Mouse (Mus musculus) midbrain, embryonic 10.5 days (tissue): ENCODE measurements at regions not wholly inside any gene's neighbourhood (a gene's known extent, or its start where the extent isn't known, plus 50 kb on each side); places are given as distances from the start of the nearest gene placed in this dataset.

Source experiments
- DNase-seq: peaks from one replicate; pipeline ENCODE4 v3.0.0-alpha.2; 2017; ENCODE audit warnings: low spot score
- H3K27ac ChIP-seq: fragments of 300-500 bp; sonication (generic); replicated peaks from 2 replicates; pipeline ENCODE4 v1.5.1; 2016; ENCODE audit warnings: mild to moderate bottlenecking
- H3K27me3 ChIP-seq: fragments of 300-500 bp; sonication (generic); 2 replicates; pipeline ENCODE4 v1.6.1; 2016; ENCODE audit warnings: low read depth, mild to moderate bottlenecking; ENCODE audit not compliant: poor library complexity, severe bottlenecking
- H3K36me3 ChIP-seq: fragments of 300-500 bp; sonication (generic); 2 replicates; pipeline ENCODE4 v1.6.1; 2016; ENCODE audit warnings: mild to moderate bottlenecking, moderate library complexity
- H3K4me1 ChIP-seq: fragments of 300-500 bp; sonication (generic); 2 replicates; pipeline ENCODE4 v1.6.1; 2016
- H3K4me3 ChIP-seq: fragments of 300-500 bp; sonication (generic); 2 replicates; pipeline ENCODE4 v1.5.1; 2016; ENCODE audit warnings: mild to moderate bottlenecking, moderate library complexity
- H3K9me3 ChIP-seq: fragments of 300-500 bp; sonication (generic); replicated peaks from 2 replicates; pipeline ENCODE4 v1.6.1; 2016; ENCODE audit warnings: mild to moderate bottlenecking
- WGBS: fragments of 180-500 bp; shearing (Covaris S2); methylation state at CpG from one replicate; pipeline ENCODE4 v1.1.7; 2016; 5-methylcytosine and 5-hydroxymethylcytosine counted together

DNA sequence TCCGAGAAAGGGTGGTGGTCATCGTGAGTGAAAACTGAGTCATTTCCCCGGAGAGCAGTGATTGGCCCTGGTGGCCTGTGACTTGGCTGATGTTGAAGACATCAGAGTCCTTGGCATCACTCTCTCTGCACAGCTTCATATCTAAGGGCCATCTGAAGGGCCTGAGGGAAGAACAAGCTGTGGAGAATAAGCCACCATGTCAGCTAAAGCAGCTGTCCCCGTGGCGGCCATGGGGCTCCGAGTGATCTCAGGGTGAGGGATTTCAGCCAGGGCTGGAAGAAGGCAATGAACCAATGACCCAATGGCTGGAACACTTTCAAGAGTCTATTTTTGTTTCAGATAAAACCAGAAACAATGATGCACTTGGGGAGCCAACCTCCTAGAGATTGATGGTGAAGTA, 62.2 kb downstream of the Ttc32 start:
- H3K27ac ChIP-seq = no peak overlapping the region
- H3K36me3 ChIP-seq = no peaks in the 10 kb centered on the region
- H3K4me1 ChIP-seq = no peaks in the 10 kb centered on the region
- H3K27me3 ChIP-seq = no peaks in the 10 kb centered on the region
- DNase-seq = no peak
- no peaks in the 10 kb centered on the region for H3K9me3 ChIP-seq
- no peak overlapping the region for H3K4me3 ChIP-seq
- WGBS = 94% methylated on average over 6 of the region's 6 CpGs

GRCm38 (mm10) chr12:9095061-9095460, 65.3 kb downstream of the Ttc32 start:
- Histone ChIP-seq H3K36me3 (no peaks in the 10 kb centered on the region), H3K27me3 (no peaks in the 10 kb centered on the region), H3K9me3 (no peaks in the 10 kb centered on the region), H3K4me3 (no peak overlapping the region), H3K4me1 (no peaks in the 10 kb centered on the region), H3K27ac (no peak overlapping the region)
- no peak for DNase-seq

GRCm38 (mm10) chr12:9106416-9106815, 76.6 kb downstream of the Ttc32 start:
- H3K4me1 ChIP-seq = no peaks in the 10 kb centered on the region
- H3K27me3 ChIP-seq = no peaks in the 10 kb centered on the region
- no peak overlapping the region for H3K4me3 ChIP-seq
- H3K9me3 ChIP-seq = no peaks in the 10 kb centered on the region
- H3K27ac ChIP-seq = no peak overlapping the region
- 78% methylated on average over 3 of the region's 3 CpGs for WGBS
- no peak for DNase-seq
- H3K36me3 ChIP-seq = no peaks in the 10 kb centered on the region

GRCm38 (mm10) chr12:9109806-9110205, 80.0 kb downstream of the Ttc32 start:
- no peaks in the 10 kb centered on the region for H3K36me3 ChIP-seq
- H3K9me3 ChIP-seq = no peaks in the 10 kb centered on the region
- 89% methylated on average over 7 of the region's 7 CpGs for WGBS
- H3K27me3 ChIP-seq = no peaks in the 10 kb centered on the region
- H3K4me3 ChIP-seq = no peak overlapping the region
- H3K27ac ChIP-seq = no peak overlapping the region
- no peaks in the 10 kb centered on the region for H3K4me1 ChIP-seq
- no peak for DNase-seq

- no peaks in the 10 kb centered on the region for H3K27me3 ChIP-seq
- H3K36me3 ChIP-seq = no peaks in the 10 kb centered on the region
- H3K4me3 ChIP-seq = no peak overlapping the region
- 84% methylated on average over 3 of the region's 3 CpGs for WGBS
- no peaks in the 10 kb centered on the region for H3K4me1 ChIP-seq
- H3K9me3 ChIP-seq = no peaks in the 10 kb centered on the region
- no peak overlapping the region for H3K27ac ChIP-seq
- DNase-seq = no peak
Measured at GRCm38 (mm10) chr12:9112161-9112674, 82.4 kb downstream of the Ttc32 start.

DNA sequence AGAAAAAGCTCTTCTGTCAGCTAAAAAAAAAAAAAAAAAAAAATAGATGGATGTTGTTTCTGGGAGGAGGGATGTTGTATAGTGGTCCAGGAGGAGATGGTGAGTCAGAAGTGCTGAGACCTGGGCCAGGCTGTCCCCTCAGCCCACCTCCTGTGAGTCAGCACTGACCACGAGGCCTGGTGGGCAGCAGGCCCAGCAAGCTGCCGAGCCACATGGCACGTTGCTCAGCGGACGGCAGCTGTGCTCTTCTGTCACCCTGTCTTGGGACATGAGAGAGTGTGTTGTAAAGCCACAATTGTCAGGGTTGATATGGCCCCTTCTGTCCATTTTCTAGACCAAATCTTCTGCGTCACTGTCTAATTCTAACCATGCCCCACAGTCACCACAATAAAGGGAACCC, 83.9 kb downstream of the Ttc32 start:
- no peak for DNase-seq
- Histone ChIP-seq H3K27ac (no peak overlapping the region), H3K4me3 (no peak overlapping the region), H3K4me1 (no peaks in the 10 kb centered on the region), H3K36me3 (no peaks in the 10 kb centered on the region), H3K9me3 (no peaks in the 10 kb centered on the region), H3K27me3 (no peaks in the 10 kb centered on the region)
- WGBS = 82% methylated on average over 6 of the region's 6 CpGs

- 87% methylated on average over 1 of the region's 1 CpGs for WGBS
- H3K4me3 ChIP-seq = no peak overlapping the region
- H3K27ac ChIP-seq = no peak overlapping the region
- no peaks in the 10 kb centered on the region for H3K27me3 ChIP-seq
- no peaks in the 10 kb centered on the region for H3K4me1 ChIP-seq
- DNase-seq = no peak
- no peaks in the 10 kb centered on the region for H3K9me3 ChIP-seq
- no peaks in the 10 kb centered on the region for H3K36me3 ChIP-seq
Measured at GRCm38 (mm10) chr12:9114061-9114460, 84.3 kb downstream of the Ttc32 start.

GRCm38 (mm10) chr12:9118576-9118975, 88.8 kb downstream of the Ttc32 start:
- H3K4me1 ChIP-seq = no peaks in the 10 kb centered on the region
- no peak overlapping the region for H3K27ac ChIP-seq
- no peak overlapping the region for H3K4me3 ChIP-seq
- H3K9me3 ChIP-seq = no peaks in the 10 kb centered on the region
- WGBS = 65% methylated on average over 2 of the region's 2 CpGs
- H3K27me3 ChIP-seq = no peaks in the 10 kb centered on the region
- no peaks in the 10 kb centered on the region for H3K36me3 ChIP-seq
- no peak for DNase-seq

DNA sequence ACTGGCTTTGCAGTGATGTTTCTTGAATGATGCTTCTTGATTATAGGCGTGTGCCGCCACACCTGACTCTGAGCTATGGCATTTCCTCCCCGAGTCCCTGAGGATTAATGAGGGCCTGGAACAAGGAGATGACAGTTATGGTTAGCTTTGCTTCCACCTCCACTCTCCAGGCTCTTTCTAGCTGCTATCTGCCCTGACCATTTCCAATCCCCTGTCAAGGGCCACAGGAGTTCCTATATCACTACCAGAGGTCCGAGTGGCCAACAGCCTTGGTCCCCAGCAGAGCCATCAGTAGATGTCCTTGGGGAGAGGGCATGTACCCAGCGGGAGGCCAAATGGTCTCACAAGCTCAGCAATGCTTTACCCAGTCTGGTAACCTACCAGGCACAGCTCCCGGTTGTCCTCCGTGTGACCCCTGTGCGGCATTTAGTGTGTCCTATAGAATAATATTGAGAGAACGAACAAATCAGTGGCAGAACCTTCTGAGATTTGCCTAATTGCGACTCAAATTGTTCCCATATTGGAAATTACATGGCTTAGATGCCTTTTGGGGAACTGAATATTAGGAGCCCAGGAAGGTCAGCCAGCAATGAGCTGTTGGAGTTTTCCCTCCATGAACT, 98.2 kb downstream of the Ttc32 start:
- Histone ChIP-seq H3K27ac (no peak overlapping the region), H3K36me3 (no peaks in the 10 kb centered on the region), H3K4me1 (peaks cover 7% of the 10 kb centered on the region), H3K4me3 (no peak overlapping the region), H3K27me3 (no peaks in the 10 kb centered on the region), H3K9me3 (no peaks in the 10 kb centered on the region)
- 86% methylated on average over 10 of the region's 10 CpGs for WGBS
- DNase-seq = no peak

GRCm38 (mm10) chr12:9128581-9129275, 98.9 kb downstream of the Ttc32 start:
- 71% methylated on average over 6 of the region's 6 CpGs for WGBS
- H3K27ac ChIP-seq = no peak overlapping the region
- peaks cover 7% of the 10 kb centered on the region for H3K4me1 ChIP-seq
- H3K36me3 ChIP-seq = no peaks in the 10 kb centered on the region
- H3K4me3 ChIP-seq = no peak overlapping the region
- H3K9me3 ChIP-seq = no peaks in the 10 kb centered on the region
- DNase-seq = no peak
- no peaks in the 10 kb centered on the region for H3K27me3 ChIP-seq

GRCm38 (mm10) chr12:9132621-9133020, 102.8 kb downstream of the Ttc32 start:
- Histone ChIP-seq H3K27me3 (no peaks in the 10 kb centered on the region), H3K4me1 (peaks cover 7% of the 10 kb centered on the region), H3K4me3 (no peak overlapping the region), H3K36me3 (no peaks in the 10 kb centered on the region), H3K9me3 (no peaks in the 10 kb centered on the region), H3K27ac (no peak overlapping the region)
- DNase-seq = no peak

GRCm38 (mm10) chr12:9133890-9134870, 104.4 kb downstream of the Ttc32 start:
- WGBS = 89% methylated on average over 7 of the region's 7 CpGs
- H3K27ac ChIP-seq = no peak overlapping the region
- no peak for DNase-seq

DNA sequence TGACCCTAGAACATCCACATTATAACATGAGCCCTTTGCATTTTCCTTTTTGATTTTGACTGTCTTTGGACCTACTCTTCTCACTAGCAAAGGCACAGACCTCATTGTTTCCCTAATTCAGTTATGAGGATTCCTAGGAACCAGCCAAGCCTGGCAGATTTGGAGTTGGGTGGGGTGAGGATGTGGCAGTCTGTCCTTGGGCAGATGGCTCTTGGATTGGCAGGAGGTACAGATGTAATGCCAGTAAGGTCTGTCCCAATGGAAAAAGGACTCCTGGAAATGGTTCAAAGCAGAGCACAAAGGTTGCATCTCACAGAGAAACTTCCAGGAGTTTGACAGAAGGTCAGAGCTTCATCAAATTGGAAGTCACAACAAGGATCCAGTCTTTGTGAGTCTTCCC, 121.2 kb downstream of the Ttc32 start:
- DNase-seq = no peak
- no peak overlapping the region for H3K4me3 ChIP-seq
- no peaks in the 10 kb centered on the region for H3K4me1 ChIP-seq
- no peaks in the 10 kb centered on the region for H3K27me3 ChIP-seq
- H3K9me3 ChIP-seq = no peaks in the 10 kb centered on the region
- H3K36me3 ChIP-seq = no peaks in the 10 kb centered on the region
- H3K27ac ChIP-seq = no peak overlapping the region

More at GRCm38 (mm10) chr12:9133890-9134870, 104.4 kb downstream of the Ttc32 start:
- H3K36me3 ChIP-seq = no peaks in the 10 kb centered on the region
- H3K4me3 ChIP-seq = no peak overlapping the region
- H3K9me3 ChIP-seq = no peaks in the 10 kb centered on the region
- H3K4me1 ChIP-seq = peaks cover 7% of the 10 kb centered on the region
- no peaks in the 10 kb centered on the region for H3K27me3 ChIP-seq
